Mouse (Mus musculus): ENCODE data around the gene Stk26.

The Stk26 gene

DNA sequence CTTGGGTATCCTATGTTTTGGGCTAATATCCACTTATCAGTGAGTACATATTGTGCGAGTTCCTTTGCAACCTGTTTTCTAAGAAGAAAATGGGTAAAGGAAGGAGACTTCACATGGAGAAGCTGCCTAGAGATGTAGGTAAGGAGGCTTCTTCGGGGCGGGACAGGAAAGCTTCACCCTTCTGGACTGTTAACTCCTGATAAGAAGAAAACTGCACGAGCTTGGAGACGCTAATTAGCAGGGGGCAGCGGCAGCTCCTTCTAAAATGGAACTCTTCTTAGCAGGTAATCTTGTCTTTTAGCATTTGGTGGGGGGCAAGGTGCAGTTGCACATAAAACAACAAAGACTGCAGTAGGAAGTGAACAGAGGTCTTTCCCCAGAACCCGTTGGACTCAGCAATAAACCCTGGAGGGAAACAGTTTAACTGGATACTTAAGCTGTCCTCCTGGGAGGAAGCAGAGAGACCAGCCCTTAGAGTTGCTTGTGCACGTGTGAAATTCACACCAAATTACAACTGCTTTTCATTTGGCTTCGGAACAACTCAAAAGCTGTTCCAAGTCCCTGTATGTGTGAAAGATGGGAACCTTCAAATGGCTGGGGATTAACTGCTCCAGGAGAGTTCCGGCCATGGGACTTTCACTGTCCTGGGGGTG is 86.2 kb downstream of the Stk26 start:
- DNase-seq (ENCODE audit: low read depth), result no peak

- DNase-seq (ENCODE audit: low read depth), result no peak
Measured at GRCm38 (mm10) chrX:50930309-50930708, 89.5 kb downstream of the Stk26 start.

DNA sequence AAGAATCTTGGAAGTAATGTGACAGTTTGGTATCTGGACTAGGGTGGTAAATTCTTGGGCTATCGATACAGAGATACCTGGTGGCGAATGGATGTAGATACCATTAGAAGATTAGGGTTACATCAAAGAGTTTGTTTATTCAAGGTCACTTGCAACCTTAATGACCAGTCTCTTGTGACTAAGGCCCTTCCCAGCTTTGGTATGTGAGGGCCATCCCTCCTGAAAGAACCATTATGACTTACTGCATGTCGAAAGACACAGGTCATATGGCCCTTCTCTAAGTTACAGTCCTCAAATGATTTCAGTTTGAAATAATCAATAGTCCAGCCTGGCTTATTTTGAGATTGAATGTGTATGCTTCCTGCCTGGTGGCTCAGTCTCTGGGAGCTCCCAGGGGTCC is 96.3 kb downstream of the Stk26 start:
- DNase-seq (ENCODE audit: low read depth), result no peak

GRCm38 (mm10) chrX:50942610-50943009 is 101.8 kb downstream of the Stk26 start, which contains the start of gene Frmd7:
Gene Frmd7 (minus strand): TSS chrX:50942710.
- DNase-seq (ENCODE audit: low read depth), result no peak

Measured in c-Kit-positive CD71-negative TER-119-negative erythroid progenitor cells, embryonic 14.5 days (primary cell).